Mouse (Mus musculus): Measurements from ENCODE around the gene Ltbp4.
A peak's percentile ranks its signal among the peaks of the same experiment; 100 is the strongest.

Gene Ltbp4

GRCm38 (mm10) chr7:27257852-27258204 lies 79.7 kb downstream of the Ltbp4 start:
- DNase-seq = no peak

GRCm38 (mm10) chr7:27257046-27257851 lies 80.2 kb downstream of the Ltbp4 start:
- DNase-seq = peak; percentile 48 to 74

GRCm38 (mm10) chr7:27255721-27256120 lies 81.8 kb downstream of the Ltbp4 start:
- DNase-seq = peak; percentile 61 to 80

Data from kidney, postnatal 36 days (tissue).